Mouse (Mus musculus) CH12.LX (cell line): Measurements from ENCODE around the gene Kctd19. TPM values are rescaled to one million over a fixed set of nuclear protein-coding genes. Genes with fewer than 3 reads are reported as not detected.

Source experiments
- DNase-seq: peaks from one replicate; pipeline ENCODE4 v3.0.0-alpha.2; 2013; ENCODE audit errors: extremely low read depth
- H3K27ac ChIP-seq: 2 replicates; pipeline ENCODE4 v1.5.1; 2012; ENCODE audit warnings: low read depth, mild to moderate bottlenecking, control low read depth, moderate library complexity; ENCODE audit not compliant: insufficient read depth
- H3K27me3 ChIP-seq: replicated peaks from 2 replicates; pipeline ENCODE3; 2012; ENCODE audit warnings: inconsistent platforms
- H3K36me3 ChIP-seq, 2 experiments: replicated peaks in 1 of 2; 2 replicates each; pipeline versions ENCODE3 to v1.6.1; 2012; ENCODE audit warnings: inconsistent platforms in 1 of 2, low read length in 1 of 2, mild to moderate bottlenecking in 1 of 2, mixed read lengths in 1 of 2, moderate library complexity in 1 of 2; ENCODE audit not compliant: control insufficient read depth in 1 of 2, insufficient read depth in 1 of 2
- H3K4me1 ChIP-seq, 2 experiments: 2 replicates each; pipeline ENCODE4 v1.6.1; 2012; ENCODE audit warnings: inconsistent platforms in 1 of 2, moderate library complexity in 1 of 2; ENCODE audit not compliant: insufficient read depth in 2 of 2, control insufficient read depth in 1 of 2
- H3K4me2 ChIP-seq: 2 replicates; pipeline ENCODE4 v1.6.1; 2012; ENCODE audit warnings: low read depth, mild to moderate bottlenecking, control low read depth; ENCODE audit not compliant: poor library complexity, insufficient read depth, severe bottlenecking
- H3K4me3 ChIP-seq, 3 experiments: fragments of 150-350 bp in 1 of 3; sonication (generic) in 1 of 3; replicated peaks in 1 of 3; 2 replicates each; pipeline versions ENCODE3 to v1.5.1; 2011 to 2012; ENCODE audit warnings: low read depth in 2 of 3, low read length in 2 of 3, mild to moderate bottlenecking in 2 of 3, moderate library complexity in 2 of 3, control low read depth in 1 of 3, improper control_type of control experiment in 1 of 3, inconsistent platforms in 1 of 3, mixed read lengths in 1 of 3; ENCODE audit not compliant: poor library complexity in 1 of 3
- H3K79me2 ChIP-seq: replicated peaks from 2 replicates; pipeline ENCODE4 v1.6.1; 2012; ENCODE audit warnings: mild to moderate bottlenecking, moderate library complexity; ENCODE audit not compliant: control insufficient read depth, poor library complexity, insufficient read depth, severe bottlenecking; ENCODE audit errors: extremely low read depth
- H3K9ac ChIP-seq: 2 replicates; pipeline ENCODE4 v1.6.1; 2012; ENCODE audit warnings: low read depth, mild to moderate bottlenecking, control low read depth, moderate library complexity; ENCODE audit not compliant: insufficient read depth
- H3K9me3 ChIP-seq: replicated peaks from 2 replicates; pipeline ENCODE3; 2012; ENCODE audit warnings: low read length, inconsistent platforms, mixed read lengths
- BHLHE40 ChIP-seq: IDR thresholded peaks from 2 replicates; pipeline ENCODE4 v1.6.1; 2011; ENCODE audit warnings: mild to moderate bottlenecking, low read depth, low read length, improper control_type of control experiment
- CHD1 ChIP-seq: IDR thresholded peaks from 2 replicates; pipeline ENCODE4 v1.6.1; 2012; ENCODE audit warnings: low read depth, low read length, improper control_type of control experiment, inconsistent platforms
- CTCF ChIP-seq, 2 experiments: IDR thresholded peaks in 1 of 2; conservative IDR thresholded peaks in 1 of 2; 2 replicates each; pipeline ENCODE4 v1.5.1; 2011 to 2012; ENCODE audit warnings: low read depth in 2 of 2, low read length in 2 of 2, improper control_type of control experiment in 1 of 2, inconsistent platforms in 1 of 2, mild to moderate bottlenecking in 1 of 2, moderate library complexity in 1 of 2
- E2F4 ChIP-seq: IDR thresholded peaks from 2 replicates; pipeline ENCODE4 v1.6.1; 2011; ENCODE audit warnings: low read depth, low read length, improper control_type of control experiment; ENCODE audit not compliant: insufficient replicate concordance
- ELF1 ChIP-seq: IDR thresholded peaks from 2 replicates; pipeline ENCODE4 v1.6.1; 2014; ENCODE audit warnings: low read depth, mild to moderate bottlenecking, inconsistent platforms, low read length, improper control_type of control experiment
- EP300 ChIP-seq: IDR thresholded peaks from 2 replicates; pipeline ENCODE4 v1.6.1; 2011; ENCODE audit warnings: low read length, improper control_type of control experiment
- ETS1 ChIP-seq: conservative IDR thresholded peaks from 2 replicates; pipeline ENCODE4 v1.6.1; 2012; ENCODE audit warnings: low read depth, mild to moderate bottlenecking, inconsistent platforms, low read length, improper control_type of control experiment, moderate library complexity
- HCFC1 ChIP-seq: IDR thresholded peaks from 2 replicates; pipeline ENCODE4 v1.6.1; 2012; ENCODE audit warnings: low read depth, mild to moderate bottlenecking, inconsistent platforms, low read length, improper control_type of control experiment
- IRF4 ChIP-seq: IDR thresholded peaks from 2 replicates; pipeline ENCODE4 v1.6.1; 2014; ENCODE audit warnings: low read depth, mild to moderate bottlenecking, inconsistent platforms, low read length, improper control_type of control experiment
- MAZ ChIP-seq: IDR thresholded peaks from 2 replicates; pipeline ENCODE4 v1.6.1; 2012; ENCODE audit warnings: low read depth, mild to moderate bottlenecking, inconsistent platforms, low read length, improper control_type of control experiment, moderate library complexity
- MYC ChIP-seq: IDR thresholded peaks from 2 replicates; pipeline ENCODE4 v1.6.1; 2011; ENCODE audit warnings: low read depth, mild to moderate bottlenecking, improper control_type of control experiment, low read length
- NRF1 ChIP-seq: IDR thresholded peaks from 2 replicates; pipeline ENCODE4 v1.6.1; 2014; ENCODE audit warnings: low read depth, mild to moderate bottlenecking, inconsistent platforms, low read length, improper control_type of control experiment, moderate library complexity
- PAX5 ChIP-seq: IDR thresholded peaks from 2 replicates; pipeline ENCODE4 v1.6.1; 2012; ENCODE audit warnings: low read length, inconsistent platforms, mixed read lengths
- SIN3A ChIP-seq: IDR thresholded peaks from 2 replicates; pipeline ENCODE4 v1.6.1; 2012; ENCODE audit warnings: low read length, improper control_type of control experiment, inconsistent platforms
- SMC3 ChIP-seq: IDR thresholded peaks from 2 replicates; pipeline ENCODE4 v1.6.1; 2011; ENCODE audit warnings: low read depth, low read length, improper control_type of control experiment
- TCF12 ChIP-seq: IDR thresholded peaks from 2 replicates; pipeline ENCODE4 v1.6.1; 2014; ENCODE audit warnings: low read depth, mild to moderate bottlenecking, inconsistent platforms, low read length, improper control_type of control experiment
- UBTF ChIP-seq: IDR thresholded peaks from 2 replicates; pipeline ENCODE4 v1.6.1; 2012; ENCODE audit warnings: low read depth, mild to moderate bottlenecking, inconsistent platforms, low read length, improper control_type of control experiment, moderate library complexity
- USF1 ChIP-seq: IDR thresholded peaks from 2 replicates; pipeline ENCODE4 v1.6.1; 2014; ENCODE audit warnings: low read depth, mild to moderate bottlenecking, inconsistent platforms, low read length, improper control_type of control experiment
- USF2 ChIP-seq: conservative IDR thresholded peaks from 2 replicates; pipeline ENCODE4 v1.6.1; 2011; ENCODE audit warnings: low read depth, low read length, improper control_type of control experiment
- ZMIZ1 ChIP-seq: IDR thresholded peaks from 2 replicates; pipeline ENCODE4 v1.6.1; 2012; ENCODE audit warnings: low read depth, mild to moderate bottlenecking, inconsistent platforms, low read length, improper control_type of control experiment
- dilution Hi-C: fragments of 300-500 bp; cut with MboI; formaldehyde crosslinking; loops from 2 replicates; pipeline ENCODE4 v1.14.3; 2020; ENCODE audit warnings: low sequenced_read_pairs; ENCODE audit not compliant: extremely low pct_unique_long_range_greater_than_20kb, extremely low pct_ligation_motif_present
- in situ Hi-C: fragments of 300-500 bp; cut with MboI; formaldehyde crosslinking; loops from 3 replicates; pipeline ENCODE4 v1.14.3; 2019; ENCODE audit warnings: low sequenced_read_pairs, low pct_ligation_motif_present, low pct_unique_long_range_greater_than_20kb, mixed read lengths
- polyA plus RNA-seq: library from polyadenylated mRNA; unstranded; fragments of >175 nt; gene quantifications from 2 replicates; pipeline ENCODE4 v1.2.1, GENCODE M21; 2012; ENCODE audit warnings: low read depth; ENCODE audit not compliant: insufficient read length
- total RNA-seq, 2 experiments: library from RNA; depleted of rRNA; stranded (reverse); fragments of 300-350 nt in 1 of 2; fragments of >200 nt in 1 of 2; gene quantifications; 2 replicates each; pipeline ENCODE4 v1.2.3; 2012 to 2014

Gene Kctd19
- total and polyA plus RNA-seq, 3 experiments = 0.08 TPM; not detected in 2

DNA sequence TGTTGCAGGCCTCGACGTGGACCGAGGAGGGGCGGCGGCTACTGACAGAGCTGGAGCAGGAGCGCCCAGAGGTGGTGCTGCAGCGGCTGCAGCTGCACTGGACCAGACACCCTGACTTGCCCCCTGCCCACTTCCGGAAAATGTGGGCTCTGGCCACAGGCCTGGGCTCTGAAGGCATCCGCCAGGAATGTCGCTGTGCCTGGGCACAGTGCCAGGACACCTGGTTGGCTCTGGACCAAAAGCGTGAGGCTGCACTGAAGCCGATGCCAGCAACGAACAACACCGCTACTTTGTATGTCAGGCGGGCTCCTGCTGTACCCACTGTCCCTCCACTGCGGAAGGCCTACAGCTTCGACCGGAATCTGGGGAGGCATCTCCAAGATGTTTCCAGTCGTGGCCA lies 34.6 kb downstream of the Kctd19 start:
- Histone ChIP-seq H3K27ac (no peak overlapping the region), H3K4me2 (no peak overlapping the region), H3K4me3 (no peak overlapping the region), H3K27me3 (no peaks in the 10 kb centered on the region), H3K9me3 (peaks cover 7% of the 10 kb centered on the region), H3K4me1 (no peaks in the 10 kb centered on the region; a peak in 1 of 4 replicates), H3K79me2 (no peaks in the 10 kb centered on the region), H3K36me3 (no peaks in the 10 kb centered on the region), H3K9ac (no peak overlapping the region)
- no peak for DNase-seq
- dilution Hi-C loops = no loop called here
- in situ Hi-C loops = no loop called here
- TF ChIP-seq PAX5 = no peak
- no peak for TF ChIP-seq CTCF (conservative IDR thresholded peaks at IDR 0.05 in 1 of 2, IDR thresholded peaks at IDR 0.05 in 1 of 2; ENCODE audit: low read depth in 2 of 2, low read length in 2 of 2)
- TF ChIP-seq MAZ = no peak
- TF ChIP-seq IRF4 = no peak
- TF ChIP-seq NRF1 = no peak
- TF ChIP-seq E2F4 = no peak
- no peak for TF ChIP-seq UBTF
- TF ChIP-seq EP300 = no peak
- TF ChIP-seq MYC = no peak

- no peaks in the 10 kb centered on the region for H3K36me3 ChIP-seq
- H3K79me2 ChIP-seq = no peaks in the 10 kb centered on the region
- no peaks in the 10 kb centered on the region for H3K27me3 ChIP-seq
- in situ Hi-C loops (no loop called here), dilution Hi-C loops (no loop called here)
- H3K4me3 ChIP-seq = no peak overlapping the region
- no peak for DNase-seq
- no peak overlapping the region for H3K9ac ChIP-seq
- H3K9me3 ChIP-seq = peaks cover 7% of the 10 kb centered on the region
- TF ChIP-seq CTCF (conservative IDR thresholded peaks at IDR 0.05 in 1 of 2, IDR thresholded peaks at IDR 0.05 in 1 of 2; ENCODE audit: low read depth in 2 of 2, low read length in 2 of 2) (peak in 1 of 2 experiments; percentile 87; a peak in 2 of 4 replicates), ELF1 (no peak), TCF12 (no peak), NRF1 (no peak), SMC3 (peak; percentile 30), UBTF (no peak), SIN3A (no peak)
- no peaks in the 10 kb centered on the region; a peak in 1 of 4 replicates for H3K4me1 ChIP-seq
- H3K4me2 ChIP-seq = no peak overlapping the region
- no peak overlapping the region for H3K27ac ChIP-seq
Observed at GRCm38 (mm10) chr8:105374513-105374966, 38.8 kb downstream of the Kctd19 start.

- Histone ChIP-seq H3K9ac (no peak within 1 kb of the TSS), H3K27me3 (no peaks in the 10 kb centered on the region), H3K4me2 (no peak within 1 kb of the TSS), H3K27ac (no peak within 1 kb of the TSS), H3K79me2 (no peaks in the 10 kb centered on the region), H3K4me1 (no peaks in the 10 kb centered on the region), H3K36me3 (peaks cover 0 to 3% of the 10 kb centered on the region in 2 experiments)
- in situ Hi-C loops = no loop called here
- DNase-seq = no peak
- TF ChIP-seq EP300 (no peak), USF2 (no peak), ZMIZ1 (no peak), HCFC1 (no peak), ETS1 (no peak), NRF1 (no peak), BHLHE40 (no peak), CTCF (conservative IDR thresholded peaks at IDR 0.05 in 1 of 2, IDR thresholded peaks at IDR 0.05 in 1 of 2; ENCODE audit: low read depth in 2 of 2, low read length in 2 of 2) (no peak), UBTF (no peak), SMC3 (no peak), USF1 (no peak), CHD1 (no peak), IRF4 (no peak)
- TF ChIP-seq, all 38 proteins: peak for 0
- no peak within 1 kb of the TSS for H3K4me3 ChIP-seq
- dilution Hi-C loops = no loop called here
- H3K9me3 ChIP-seq = peaks cover 7% of the 10 kb centered on the region
Observed at GRCm38 (mm10) chr8:105373032-105373431, 40.3 kb downstream of the Kctd19 start, which contains the start of gene Plekhg4. Gene Plekhg4 (plus strand): TSS chr8:105373274.
